Mouse (Mus musculus): ENCODE measurements around the gene Fanca.

Fanca gene

DNA sequence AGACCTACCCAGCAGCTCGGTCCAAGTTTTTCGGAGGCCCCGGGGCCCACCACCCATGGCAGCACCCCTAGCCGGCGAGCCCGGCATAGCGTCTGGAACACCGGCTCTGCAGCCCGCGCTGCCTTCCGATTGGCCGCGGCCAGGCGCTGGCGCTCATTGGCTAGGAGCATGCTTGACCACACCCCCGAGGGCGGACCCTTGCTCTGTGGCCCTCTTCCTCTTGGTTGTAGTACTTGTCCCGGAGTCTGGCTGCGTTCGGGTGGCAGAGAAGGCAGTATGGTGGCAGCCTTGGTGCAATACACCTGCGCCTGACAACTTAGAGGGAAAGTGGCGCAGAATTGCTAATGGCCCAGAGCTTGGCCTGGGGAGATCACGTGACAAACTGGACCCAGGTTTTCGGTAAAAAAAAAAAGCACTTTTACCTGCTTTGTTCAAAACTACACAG is at the start of gene Fanca:
Fanca (minus strand) TSS at position 110 of the 445 bp plus-strand sequence.
- peak; percentile 95 for DNase-seq (ENCODE audit: low spot score)

DNA sequence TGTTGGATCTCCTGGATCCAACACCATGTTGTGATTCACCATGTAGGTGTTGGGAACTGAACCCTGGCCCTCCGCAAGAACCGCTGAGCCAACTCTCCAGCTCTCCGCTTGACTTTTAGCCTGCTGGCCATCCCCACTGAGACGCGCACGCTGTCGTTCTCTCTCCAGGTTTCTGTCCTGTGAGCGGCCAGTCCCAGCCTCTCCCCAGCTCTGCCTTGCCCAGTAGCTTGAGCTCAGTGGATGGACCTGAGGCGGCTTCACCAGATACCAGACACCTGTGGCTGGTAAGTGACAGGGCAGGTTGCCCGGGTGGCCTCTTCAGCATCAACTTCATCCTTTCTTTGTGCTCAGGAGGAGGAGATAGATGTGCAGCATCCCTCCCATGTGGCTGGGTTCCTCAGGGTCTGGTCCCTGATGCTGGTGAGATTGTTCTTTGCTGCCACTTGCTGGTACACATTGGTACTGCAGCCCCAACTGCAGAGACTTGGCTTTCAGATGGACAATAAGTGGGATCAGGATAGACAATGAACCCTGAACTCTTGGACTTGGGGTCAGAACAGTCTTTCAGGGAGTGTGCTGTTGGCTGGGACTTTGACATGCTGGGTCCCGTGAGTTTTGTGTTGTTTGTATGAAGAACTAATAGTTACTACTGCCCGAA is 42.8 kb upstream of the Fanca start:
- peak; percentile 60 for DNase-seq (ENCODE audit: low spot score)

DNA sequence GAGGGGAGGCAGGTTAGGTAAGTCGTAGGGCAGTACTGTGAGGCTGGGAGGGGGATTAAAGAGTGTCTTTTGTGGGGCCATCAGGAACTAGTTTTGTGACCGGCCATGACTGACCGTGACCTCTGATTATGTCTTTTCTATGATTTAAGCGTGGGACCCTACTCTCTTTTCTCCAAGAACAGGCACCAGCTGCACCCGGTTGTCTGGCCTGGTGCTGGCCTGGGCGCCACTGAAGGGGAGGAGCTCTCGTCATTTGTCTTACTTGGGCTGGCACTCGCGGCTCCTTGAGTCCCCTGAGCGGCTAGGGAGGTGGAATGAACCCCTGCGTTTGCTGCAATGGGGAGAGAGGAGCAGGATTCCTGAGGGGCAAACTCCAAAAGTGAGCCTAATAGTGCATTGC is 34.8 kb upstream of the Fanca start:
- DNase-seq (ENCODE audit: low spot score): no peak

DNA sequence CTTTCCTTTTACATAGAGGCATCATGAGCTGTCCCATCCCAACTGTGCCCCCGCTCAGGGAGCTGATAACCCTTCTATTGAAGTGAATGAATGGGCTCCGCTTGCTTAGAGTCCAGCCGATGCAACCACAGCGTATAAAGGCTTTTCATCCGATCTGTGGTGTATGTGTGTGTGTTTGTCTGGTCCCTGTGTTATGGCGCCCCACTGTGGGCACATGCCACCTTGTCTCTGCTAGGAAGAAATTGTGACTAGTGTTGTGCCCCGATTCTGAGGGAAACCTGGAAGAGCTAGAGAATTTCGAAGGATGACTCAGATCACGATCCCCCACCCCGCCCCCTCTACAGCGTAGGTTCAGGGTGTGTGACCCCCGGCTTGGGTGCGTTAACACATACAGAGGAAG is 34.4 kb upstream of the Fanca start:
- no peak for DNase-seq (ENCODE audit: low spot score)

DNA sequence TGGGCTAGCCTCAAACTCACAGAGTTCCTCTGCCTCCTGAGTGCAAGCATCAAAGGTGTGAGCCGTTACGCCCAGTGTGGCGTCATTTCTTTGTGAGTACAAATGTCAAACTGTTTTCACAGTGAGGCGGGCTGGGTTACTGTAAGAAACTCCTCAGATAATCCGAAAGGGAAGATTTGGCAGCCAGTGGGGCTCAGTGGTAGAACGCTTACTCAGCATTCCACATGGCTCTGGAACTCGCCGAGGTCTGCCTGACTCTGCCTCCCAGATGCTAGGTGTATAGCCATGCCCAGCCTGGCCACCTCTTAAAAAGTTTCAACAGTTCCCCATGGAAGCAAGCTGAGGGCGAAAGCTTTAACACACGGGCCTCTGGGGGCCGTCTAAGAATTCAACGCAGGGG is 33.7 kb upstream of the Fanca start:
- DNase-seq (ENCODE audit: low spot score): no peak

DNA sequence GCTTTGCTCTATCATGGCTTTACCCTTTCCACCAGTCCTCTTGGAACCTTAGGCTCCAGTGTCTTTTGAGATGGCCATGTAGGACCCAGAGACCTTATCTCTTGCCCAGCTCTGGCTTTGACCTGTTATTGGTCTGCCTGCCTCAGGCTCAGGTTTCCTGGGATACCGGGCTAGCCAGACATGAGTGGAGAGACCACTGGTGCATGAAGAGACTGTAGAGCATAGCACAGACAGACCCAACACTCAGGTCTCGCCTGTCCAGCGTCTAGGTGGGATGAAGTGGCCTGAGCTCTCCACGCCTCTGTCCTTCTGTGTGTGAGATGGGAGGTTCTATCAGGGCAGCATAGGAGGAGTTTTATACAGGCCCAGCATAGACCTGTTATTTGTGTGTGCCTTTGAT is 30.7 kb upstream of the Fanca start:
- DNase-seq (ENCODE audit: low spot score): no peak

DNA sequence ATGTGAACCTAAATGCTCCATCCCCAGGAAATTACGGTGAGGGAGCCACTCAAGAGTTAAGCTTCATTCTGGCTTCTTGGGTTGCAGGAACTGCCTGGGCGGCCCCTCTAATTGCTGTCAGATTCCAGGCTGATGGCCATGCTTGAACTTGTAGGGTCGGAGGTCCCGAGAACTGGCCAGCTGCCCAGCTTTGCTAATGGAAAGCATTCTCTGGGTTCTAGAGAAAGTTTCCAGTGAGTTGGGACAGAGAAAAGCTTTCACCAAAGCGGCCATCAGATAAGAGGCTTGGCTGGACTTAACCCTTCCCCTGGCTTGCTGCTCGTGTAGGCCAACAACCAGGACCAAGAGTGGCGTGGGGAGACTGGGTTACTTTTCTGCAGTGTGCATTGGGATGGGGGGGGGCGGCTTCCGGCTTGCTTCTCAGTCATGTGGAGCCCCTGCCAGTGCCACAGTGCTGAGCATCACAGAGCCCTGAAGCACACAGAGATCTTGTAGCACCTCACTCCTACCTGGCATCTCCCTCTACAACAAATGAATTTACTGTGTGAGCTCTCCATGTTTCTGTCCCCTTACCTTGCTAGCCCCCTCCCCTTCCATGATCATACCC is 30.0 kb upstream of the Fanca start:
- no peak for DNase-seq (ENCODE audit: low spot score)

DNA sequence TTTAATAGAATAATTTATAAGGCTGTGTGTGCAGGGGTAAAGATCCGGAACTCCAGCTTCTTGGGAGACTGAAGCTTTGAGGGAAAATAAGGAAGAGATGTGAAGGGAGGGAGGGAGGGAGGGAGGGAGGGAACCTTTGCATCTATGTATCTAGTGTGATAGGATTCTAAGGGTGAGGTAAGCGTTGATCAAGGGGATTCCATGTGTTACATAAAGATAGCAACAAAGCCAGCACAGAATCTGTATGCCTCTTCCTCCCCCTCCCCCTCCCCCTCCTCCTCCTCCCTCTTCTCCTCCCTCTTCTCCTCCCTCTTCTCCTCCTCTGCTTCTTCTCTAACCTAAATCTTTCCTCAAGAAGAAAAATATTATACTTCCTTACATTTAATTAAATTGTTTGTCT is 28.9 kb upstream of the Fanca start:
- DNase-seq (ENCODE audit: low spot score): no peak

DNA sequence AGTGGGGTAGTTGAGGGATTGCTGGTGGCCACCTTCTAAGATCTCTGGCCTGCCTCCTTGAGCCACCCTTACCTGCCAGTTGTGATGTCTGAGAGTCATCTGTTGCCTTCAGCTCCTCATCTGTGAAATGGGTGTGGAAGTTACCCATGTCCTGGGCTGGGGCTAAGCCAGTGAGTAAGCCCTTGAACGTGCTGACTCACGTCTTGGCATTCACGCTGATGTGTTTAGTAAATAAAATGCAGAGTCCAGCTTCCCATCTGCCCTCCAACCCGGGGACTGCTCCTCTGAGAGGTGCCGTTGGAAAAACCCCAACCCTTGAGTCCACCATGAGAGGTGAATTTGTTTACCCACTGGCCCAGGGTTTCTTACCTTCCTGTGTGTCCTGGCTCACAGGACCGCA is 27.5 kb upstream of the Fanca start:
- DNase-seq (ENCODE audit: low spot score): no peak

DNA sequence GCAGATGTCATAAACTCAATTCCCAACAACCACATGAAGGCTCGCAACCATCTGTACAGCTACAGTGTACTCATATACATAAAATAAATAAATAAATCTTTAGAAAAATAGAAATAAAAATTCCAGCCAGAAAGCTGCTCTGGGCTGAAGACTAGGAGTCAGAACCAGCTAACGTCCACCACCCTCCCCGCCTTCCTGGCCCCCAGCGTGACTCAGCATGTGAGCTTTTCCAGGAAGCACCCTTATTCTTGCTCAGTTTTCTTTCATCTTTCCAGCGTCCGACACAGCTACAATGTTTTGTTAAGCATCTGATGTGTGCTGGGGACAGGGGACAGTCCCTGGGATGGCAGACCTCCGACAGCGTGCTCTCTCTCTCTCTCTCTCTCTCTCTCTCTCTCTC is 26.8 kb upstream of the Fanca start:
- DNase-seq (ENCODE audit: low spot score): no peak

DNA sequence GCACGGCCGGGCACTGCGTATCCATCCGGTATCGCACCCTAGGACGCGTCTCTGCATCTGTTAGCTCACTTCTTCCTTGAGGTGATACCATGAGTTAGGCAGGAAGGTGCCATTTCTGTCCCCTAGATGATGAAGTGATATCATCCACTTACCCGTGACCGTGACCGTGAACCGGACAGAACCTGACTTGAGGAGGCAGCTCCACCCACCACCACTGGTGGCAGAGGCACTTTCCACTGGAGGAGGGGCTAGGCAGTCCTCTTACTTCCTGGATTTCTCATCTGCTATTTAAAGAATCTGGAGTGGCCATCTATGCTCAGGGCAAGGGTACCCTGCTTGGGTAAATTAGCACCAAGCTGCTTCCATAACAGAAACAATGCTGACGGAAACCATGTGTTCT is 25.0 kb upstream of the Fanca start:
- no peak for DNase-seq (ENCODE audit: low spot score)

DNA sequence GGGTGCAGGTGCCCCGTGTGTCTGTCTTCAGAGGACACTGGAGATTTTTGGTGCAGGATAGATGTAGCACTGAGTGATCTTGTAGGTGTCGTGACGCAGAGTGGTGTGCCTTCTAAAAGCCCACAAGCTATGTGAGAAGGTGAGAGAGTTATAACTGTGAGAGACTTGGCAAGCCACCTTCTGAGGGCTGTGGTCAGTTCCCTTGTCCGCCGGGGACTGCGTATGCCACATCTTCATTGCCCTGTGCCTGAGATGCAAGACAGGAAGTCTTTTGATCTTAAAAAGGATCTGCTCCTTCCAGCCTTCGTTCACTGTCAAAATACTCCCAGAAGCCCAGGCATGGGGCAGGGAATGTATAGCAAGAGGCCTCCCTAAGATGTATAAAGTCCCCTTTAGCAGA is 24.5 kb upstream of the Fanca start:
- DNase-seq (ENCODE audit: low spot score): no peak

DNA sequence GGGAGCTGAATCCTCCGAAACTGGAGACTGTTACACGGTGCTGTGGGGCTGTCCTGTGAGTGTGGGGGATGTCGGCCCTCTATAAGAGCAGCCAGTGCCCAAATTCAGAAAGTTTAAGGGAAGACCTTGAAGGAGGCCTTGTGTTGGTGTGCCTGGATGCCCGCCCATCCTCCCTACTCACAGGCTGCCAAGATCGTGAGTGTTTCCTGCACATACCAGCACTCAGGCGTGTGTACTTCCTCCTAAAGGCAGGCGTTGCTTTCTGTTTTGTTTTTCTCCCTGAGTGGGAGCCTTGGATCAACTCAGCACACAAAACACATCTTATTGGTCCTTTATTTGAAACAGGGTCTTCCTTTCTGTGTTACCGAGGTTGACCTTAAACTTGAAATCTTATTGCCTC is 23.9 kb upstream of the Fanca start:
- no peak for DNase-seq (ENCODE audit: low spot score)

DNA sequence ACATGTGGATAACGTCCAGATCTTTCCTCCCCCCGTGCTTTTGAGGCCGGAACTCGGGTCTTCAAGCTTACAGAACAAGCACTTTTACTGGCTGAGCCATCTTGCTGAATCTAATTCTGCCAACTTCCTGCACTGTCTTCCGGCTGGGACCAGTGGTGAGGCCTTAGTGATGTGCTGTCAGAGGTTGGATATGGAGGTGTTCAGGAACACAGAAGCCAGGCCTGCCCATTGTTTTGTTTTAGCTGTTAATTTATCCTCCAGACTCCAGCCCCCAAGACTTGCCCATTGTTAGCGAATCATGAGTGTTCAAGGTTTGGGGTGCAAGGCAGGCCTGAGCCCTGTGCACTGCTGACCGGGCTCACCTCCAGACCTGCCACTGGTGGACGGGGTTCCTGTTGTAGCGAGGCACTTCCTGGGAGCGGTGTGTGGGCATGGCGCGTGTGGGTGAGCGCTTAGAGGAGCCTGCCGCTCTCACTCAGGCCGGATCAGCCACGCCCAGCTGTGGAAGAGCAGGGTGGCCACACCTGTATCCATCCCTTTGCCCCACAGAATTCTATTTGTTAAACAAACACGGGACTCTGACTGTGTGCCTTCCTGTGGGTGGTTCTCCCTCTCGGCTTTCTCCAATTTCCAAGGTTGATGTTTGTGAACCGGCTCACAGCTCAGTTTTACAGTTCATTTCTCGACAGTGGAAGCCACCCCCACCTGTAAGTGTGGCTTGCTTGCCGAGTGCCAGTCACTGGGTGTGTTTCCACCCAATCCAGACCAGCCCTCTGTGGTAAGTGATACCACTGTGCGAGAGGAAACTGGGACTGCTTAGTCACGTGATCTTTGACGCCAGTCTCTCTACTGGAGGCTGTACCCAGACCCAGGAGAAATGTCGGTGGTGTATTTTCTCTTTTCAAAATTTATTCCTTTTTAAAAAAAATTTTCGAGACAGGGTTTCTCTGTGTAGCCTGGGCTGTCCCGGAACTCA is 23.0 kb upstream of the Fanca start:
- no peak for DNase-seq (ENCODE audit: low spot score)

DNA sequence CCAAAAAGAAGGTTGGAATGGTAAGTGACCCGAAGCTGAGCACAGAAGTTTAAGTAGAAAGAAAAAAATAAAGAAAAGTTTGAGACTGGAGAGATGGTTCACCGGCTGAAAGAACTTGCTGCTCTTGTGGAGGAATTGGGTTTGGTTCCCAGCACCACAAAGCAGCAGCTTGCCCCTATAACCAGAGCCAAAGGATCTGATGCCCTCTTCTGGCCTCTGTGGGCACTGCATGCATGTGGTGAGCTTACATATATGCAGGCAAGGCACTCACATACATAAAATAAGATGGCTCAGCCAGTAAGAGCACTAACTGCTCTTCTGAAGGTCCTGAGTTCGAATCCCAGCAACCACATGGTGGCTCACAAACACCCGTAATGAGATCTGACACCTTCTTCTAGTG is 21.7 kb upstream of the Fanca start:
- no peak for DNase-seq (ENCODE audit: low spot score)

DNA sequence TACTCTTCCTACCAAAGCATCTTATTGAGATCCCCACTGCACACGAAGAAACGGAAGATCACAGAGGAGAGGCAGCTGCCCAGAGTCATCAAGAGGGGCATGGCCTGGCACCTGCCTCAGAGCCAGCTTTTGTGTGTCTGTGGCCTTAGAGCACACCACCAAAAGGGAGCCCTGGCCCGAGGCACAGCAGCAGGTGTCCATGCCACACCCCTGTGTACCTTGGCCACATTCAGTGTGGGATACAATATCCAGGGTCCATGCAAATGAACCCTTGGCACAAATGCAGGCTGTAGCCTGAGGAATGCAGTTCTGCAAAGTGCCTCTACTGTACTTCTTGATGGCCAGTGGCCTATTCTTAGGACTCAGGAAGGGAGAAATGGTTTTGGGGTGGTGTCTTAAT is 19.1 kb upstream of the Fanca start:
- DNase-seq (ENCODE audit: low spot score): no peak

DNA sequence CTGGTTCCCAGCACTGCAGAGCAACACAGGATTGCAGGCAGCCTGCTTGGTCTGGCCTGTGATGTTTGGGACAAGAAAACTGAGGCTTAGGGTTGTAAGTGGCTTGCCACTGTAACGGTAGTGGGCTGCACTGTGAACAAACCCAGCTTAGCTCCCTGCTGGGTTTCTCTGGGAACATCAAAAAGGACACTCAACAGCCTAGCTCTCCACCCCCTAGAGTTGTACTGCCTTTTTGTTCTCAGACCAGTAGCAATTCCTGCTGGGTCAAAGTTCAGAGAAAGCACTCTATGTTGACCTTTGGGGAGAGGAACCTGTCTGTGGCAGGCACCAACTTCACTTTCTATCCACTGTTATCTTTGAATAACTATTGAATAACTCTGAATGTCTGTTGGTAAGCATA is 16.1 kb upstream of the Fanca start:
- DNase-seq (ENCODE audit: low spot score): no peak

DNA sequence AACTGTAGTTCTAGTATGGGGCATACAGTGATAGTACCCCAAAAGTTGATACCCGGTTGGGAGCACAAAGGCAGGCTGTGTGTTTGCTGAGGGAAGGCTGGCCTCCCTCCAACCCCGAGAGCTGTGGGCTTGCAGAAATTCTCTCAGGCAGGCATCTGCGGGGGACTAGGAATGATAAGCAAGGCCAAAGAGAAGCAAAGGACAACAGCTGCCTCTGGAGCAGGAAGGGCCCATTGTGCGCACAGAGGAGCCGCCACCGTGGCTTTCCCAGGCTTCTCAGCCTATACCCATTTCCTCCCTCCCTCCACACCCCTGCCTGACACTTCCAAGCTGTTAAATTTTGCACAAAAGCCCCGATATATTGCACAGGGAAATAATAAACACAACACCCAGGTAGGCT is 15.5 kb upstream of the Fanca start:
- DNase-seq (ENCODE audit: low spot score): no peak

DNA sequence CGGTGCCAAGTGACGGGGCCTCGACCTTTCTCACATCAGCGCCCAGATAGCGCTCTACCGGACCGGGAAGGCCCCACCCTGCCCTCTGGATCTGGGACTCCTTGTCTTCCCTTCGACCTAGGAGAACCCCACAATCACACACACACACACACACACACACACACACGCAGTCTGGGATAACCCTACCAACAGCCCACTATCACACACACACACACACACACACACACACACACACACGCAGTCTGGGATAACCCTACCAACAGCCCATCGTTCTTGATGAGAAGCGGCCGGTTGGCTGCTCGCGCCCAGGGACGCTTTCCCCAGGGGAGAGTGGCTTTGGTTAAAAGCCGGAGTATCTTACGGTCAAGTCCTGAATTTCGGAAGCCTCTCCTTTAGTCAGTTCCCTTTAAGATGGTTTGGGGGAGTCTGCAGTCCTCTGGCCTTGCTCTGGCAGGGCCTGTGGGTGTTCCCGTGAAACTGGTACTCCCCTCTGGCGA is 14.8 kb upstream of the Fanca start:
- no peak for DNase-seq (ENCODE audit: low spot score)

DNA sequence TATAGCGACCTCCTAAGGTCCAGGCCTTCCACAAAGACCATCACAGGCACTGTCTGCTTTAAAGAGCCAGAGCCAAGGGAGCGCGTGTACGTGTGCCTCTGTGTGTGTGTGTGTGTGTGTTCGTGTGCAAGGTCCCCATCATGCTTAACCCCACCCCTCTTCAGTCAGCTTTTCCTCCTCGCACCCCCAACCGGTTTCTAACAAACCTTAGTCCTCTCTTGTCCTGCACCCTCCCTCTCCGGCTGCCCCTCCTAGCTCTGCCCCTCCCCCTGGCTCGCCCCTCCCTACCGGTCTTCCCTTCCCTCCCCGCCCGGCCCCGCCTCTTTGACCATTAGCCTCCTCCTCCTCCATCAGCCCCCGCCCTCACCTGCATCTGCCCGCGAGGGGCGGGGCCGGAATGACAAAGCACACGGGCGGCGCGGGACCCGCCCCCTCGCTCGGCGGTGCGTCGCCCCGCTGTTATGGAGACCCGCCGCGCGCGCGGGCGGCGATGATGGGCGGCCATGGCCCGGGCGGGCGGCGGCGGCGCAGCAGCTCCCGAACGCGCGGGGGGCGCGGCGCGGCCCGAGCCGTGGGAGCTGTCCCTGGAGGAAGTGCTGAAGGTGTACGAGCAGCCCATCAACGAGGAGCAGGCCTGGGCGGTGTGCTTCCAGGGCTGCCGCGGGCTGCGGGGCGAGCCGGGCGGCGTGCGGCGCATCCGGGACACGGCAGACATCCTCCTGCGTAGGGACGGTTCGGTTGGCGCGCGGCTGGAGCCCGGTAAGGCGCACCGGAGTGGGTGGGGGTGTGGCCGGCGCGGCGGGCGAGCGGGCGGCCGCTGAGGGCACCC is 14.1 kb upstream of the Fanca start, which contains the start of gene Spire2:
Spire2 (plus strand) TSS at position 452 of the 829 bp plus-strand sequence.
- DNase-seq (ENCODE audit: low spot score): peak; percentile 64

DNA sequence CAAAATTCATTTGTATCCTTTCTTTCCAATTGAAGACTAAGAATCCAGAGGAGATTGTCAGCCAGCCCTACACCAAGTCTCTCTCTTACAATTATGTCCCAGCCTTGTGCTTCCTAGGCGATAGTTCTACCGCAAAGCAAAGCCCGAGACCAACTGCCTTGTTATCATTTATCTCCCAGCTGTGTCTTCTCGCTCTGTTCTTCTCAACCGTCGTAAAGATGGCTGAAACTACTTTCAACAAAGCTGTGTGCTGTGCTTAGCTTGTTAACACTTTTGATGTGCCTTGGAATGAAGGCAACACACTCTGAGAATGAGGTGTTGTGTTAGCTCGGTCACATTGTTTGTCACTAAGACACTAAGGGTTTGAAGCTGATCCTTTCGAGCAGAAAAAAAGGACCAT is 13.4 kb upstream of the Fanca start:
- DNase-seq (ENCODE audit: low spot score): no peak

DNA sequence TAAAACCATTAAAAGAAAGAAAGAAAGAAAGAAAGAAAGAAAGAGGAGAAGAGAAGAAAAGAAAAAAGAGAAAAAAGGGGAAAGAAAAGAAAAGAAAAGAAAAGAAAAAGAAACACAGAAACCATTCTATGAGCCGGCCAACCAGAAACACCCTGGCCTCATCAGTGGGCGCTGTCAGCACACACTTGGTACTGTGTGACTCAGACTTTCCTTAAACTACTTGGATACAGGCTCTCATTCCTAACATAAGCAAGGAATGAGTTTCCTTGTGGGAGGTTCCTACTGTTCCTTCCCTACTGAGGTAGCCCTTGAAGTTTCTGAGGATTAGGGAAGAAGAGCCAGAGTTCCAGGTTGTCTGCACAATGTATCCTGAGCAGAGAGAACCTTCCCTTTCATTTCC is 12.9 kb upstream of the Fanca start:
- DNase-seq (ENCODE audit: low spot score): no peak
